Mouse (Mus musculus) hindbrain, embryonic 13.5 days (tissue): ENCODE results near the gene Meaf6. TPM values are rescaled to one million over a fixed set of nuclear protein-coding genes. Genes with fewer than 3 reads are reported as not detected.

Experiments used
- ATAC-seq: fragments of 200-750 bp; cut with Nextera tagmentation; 2 replicates; pipeline ENCODE4 v1.8.0; 2017; ENCODE audit warnings: moderate TSS enrichment; ENCODE audit not compliant: low FRiP score
- H3K27ac ChIP-seq: fragments of 300-500 bp; sonication (generic); 2 replicates; pipeline ENCODE4 v1.5.1; 2015; ENCODE audit warnings: inconsistent platforms, mild to moderate bottlenecking, moderate library complexity
- H3K27me3 ChIP-seq: fragments of 300-500 bp; sonication (generic); 2 replicates; pipeline ENCODE4 v1.6.1; 2015; ENCODE audit warnings: mild to moderate bottlenecking, inconsistent platforms
- H3K36me3 ChIP-seq: fragments of 300-500 bp; sonication (generic); 2 replicates; pipeline ENCODE4 v1.6.1; 2015; ENCODE audit warnings: mild to moderate bottlenecking, inconsistent platforms
- H3K4me1 ChIP-seq: fragments of 300-500 bp; sonication (generic); replicated peaks from 2 replicates; pipeline ENCODE4 v1.6.1; 2015; ENCODE audit warnings: inconsistent platforms
- H3K4me2 ChIP-seq: fragments of 300-500 bp; sonication (generic); 2 replicates; pipeline ENCODE4 v1.6.1; 2015; ENCODE audit warnings: inconsistent platforms, mild to moderate bottlenecking, moderate library complexity
- H3K4me3 ChIP-seq: fragments of 300-500 bp; sonication (generic); 2 replicates; pipeline ENCODE4 v1.5.1; 2015; ENCODE audit warnings: mild to moderate bottlenecking, inconsistent platforms
- H3K9ac ChIP-seq: fragments of 300-500 bp; sonication (generic); 2 replicates; pipeline ENCODE4 v1.6.1; 2015; ENCODE audit warnings: mild to moderate bottlenecking, inconsistent platforms
- H3K9me3 ChIP-seq: fragments of 300-500 bp; sonication (generic); 2 replicates; pipeline ENCODE4 v1.6.1; 2016; ENCODE audit warnings: inconsistent platforms
- WGBS: fragments of 180-500 bp; shearing (Covaris S2); methylation state at CpG from one replicate; pipeline ENCODE4 v1.1.7; 2015; 5-methylcytosine and 5-hydroxymethylcytosine counted together
- polyA plus RNA-seq: library from polyadenylated mRNA; unstranded; fragments of >200 nt; fragmentation: Nextera tagmentation; extraction: Ambion mirVana; gene quantifications from 2 replicates; pipeline ENCODE4 v1.2.1, GENCODE M21; 2015

The Meaf6 gene
- polyA plus RNA-seq, 1 experiment from 2014 or later: 174 TPM

DNA sequence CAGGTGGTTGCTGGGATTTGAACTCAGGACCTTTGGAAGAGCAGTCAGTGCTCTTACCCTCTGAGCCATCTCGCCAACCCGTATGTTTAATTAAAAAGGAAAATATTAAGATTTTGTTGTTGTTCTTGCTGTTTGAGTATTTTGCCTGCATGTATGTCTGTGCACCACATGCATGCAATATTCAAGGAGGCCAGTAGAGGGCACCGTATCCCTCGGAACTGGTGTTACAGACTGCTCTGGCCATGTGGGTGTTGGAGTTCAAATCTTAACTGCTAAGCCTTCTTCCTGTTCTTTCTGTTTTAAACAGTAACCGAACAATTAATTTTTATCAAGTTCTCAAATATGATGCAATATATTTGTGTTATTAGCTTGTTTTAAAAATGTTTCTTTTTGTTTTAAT, 47.5 kb downstream of the Meaf6 start:
- H3K4me1 ChIP-seq: peaks cover 7% of the 10 kb centered on the region
- H3K9me3 ChIP-seq: no peaks in the 10 kb centered on the region
- H3K27me3 ChIP-seq: peaks cover 28% of the 10 kb centered on the region
- no peak overlapping the region for H3K27ac ChIP-seq
- H3K9ac ChIP-seq: no peak overlapping the region
- no peak for ATAC-seq
- H3K36me3 ChIP-seq: no peaks in the 10 kb centered on the region
- H3K4me2 ChIP-seq: no peak overlapping the region
- 25% methylated on average over 5 of the region's 5 CpGs for WGBS
- no peak overlapping the region for H3K4me3 ChIP-seq

DNA sequence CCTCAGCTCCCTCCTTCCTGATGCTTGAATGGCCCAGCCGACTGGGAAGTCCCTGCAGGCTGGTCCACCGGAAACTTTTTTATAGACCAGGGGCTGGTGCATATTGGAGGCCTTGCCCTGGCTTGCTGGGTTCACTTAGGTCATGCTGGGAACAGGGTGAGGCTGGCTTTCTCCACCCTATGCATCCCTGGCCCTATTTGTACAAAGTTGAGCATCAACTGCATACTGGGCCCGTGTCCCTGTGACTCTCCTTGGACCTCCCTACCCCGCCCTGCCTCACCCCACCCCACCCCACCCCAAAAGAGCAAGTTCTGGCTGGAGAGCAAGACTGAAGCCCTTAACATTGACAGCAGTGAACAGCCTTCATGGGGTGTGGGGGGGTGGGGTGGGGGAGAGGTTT, 49.3 kb downstream of the Meaf6 start:
- Histone ChIP-seq H3K4me2 (no peak overlapping the region), H3K27me3 (0 out of 2 replicates have a peak, but pooled peaks cover 12% of the 10 kb centered on the region), H3K4me3 (no peak overlapping the region), H3K4me1 (no peaks in the 10 kb centered on the region), H3K27ac (no peak overlapping the region), H3K36me3 (no peaks in the 10 kb centered on the region), H3K9ac (no peak overlapping the region), H3K9me3 (no peaks in the 10 kb centered on the region)
- 79% methylated on average over 4 of the region's 4 CpGs for WGBS
- ATAC-seq: no peak

DNA sequence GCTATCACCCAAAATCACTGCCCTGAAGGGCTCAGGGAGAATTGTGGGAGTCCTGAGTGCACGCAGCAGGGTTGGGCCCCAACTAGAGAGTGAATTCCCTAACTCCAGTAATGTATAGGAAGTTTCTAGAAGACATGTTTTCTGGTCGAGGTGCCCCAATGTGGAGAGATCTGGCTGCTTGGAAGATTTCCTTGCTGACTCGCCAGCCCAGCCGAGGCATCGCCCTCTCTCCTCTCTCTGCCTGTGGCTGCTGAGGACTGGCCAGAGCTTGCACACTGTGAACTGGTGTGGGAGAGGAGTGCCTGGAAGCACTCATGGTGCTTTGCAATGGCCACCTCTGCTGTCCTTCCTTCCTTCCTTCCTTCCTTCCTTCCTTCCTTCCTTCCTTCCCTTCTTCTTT, 49.7 kb downstream of the Meaf6 start:
- Histone ChIP-seq H3K27ac (no peak overlapping the region), H3K4me2 (no peak overlapping the region)

DNA sequence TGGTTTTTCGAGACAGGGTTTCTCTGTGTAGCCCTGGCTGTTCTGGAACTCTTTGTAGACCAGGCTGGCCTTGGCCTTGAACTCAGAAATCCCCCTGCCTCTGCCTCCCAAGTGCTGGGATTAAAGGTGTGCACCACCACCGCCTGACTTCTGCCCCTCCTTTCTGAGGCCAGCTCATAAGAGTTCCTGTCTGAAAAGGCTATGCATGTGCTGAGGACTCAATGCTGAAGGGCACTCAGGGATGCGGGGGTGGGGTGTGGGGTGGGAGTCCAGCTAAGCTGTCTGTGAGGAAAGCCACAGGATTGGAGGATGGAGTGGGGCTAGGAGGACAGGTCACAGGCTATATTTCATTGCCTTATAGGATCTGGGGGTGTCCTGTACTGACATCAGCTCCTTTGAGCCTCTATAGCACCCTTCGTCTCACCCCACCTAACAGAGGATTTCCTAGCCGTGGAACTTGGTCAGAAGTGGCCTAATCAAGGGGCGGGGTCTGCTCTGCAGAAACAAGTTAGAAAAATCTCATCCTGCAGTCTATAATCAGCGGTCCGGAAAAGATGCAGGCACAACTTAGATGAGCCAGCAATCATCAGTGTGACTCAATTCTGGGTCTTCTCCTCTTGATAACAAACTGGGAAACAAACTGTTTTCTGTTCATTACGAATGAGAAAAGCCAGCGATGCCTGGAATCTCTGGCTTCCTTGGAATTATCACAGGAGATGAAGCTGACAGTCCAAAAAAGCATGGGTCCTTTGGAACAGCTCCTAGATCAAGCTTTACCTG, 50.3 kb downstream of the Meaf6 start:
- Histone ChIP-seq H3K27me3 (0 out of 2 replicates have a peak, but pooled peaks cover 12% of the 10 kb centered on the region), H3K9ac (no peak overlapping the region), H3K27ac (no peak overlapping the region), H3K4me2 (no peak overlapping the region), H3K4me1 (no peaks in the 10 kb centered on the region), H3K9me3 (no peaks in the 10 kb centered on the region), H3K36me3 (no peaks in the 10 kb centered on the region), H3K4me3 (no peak overlapping the region)
- 82% methylated on average over 10 of the region's 10 CpGs for WGBS
- no peak for ATAC-seq

More for the DNA sequence above, 49.7 kb downstream of the Meaf6 start:
- Histone ChIP-seq H3K4me3 (no peak overlapping the region), H3K9ac (no peak overlapping the region), H3K9me3 (no peaks in the 10 kb centered on the region), H3K4me1 (no peaks in the 10 kb centered on the region), H3K36me3 (no peaks in the 10 kb centered on the region), H3K27me3 (0 out of 2 replicates have a peak, but pooled peaks cover 12% of the 10 kb centered on the region)
- 77% methylated on average over 5 of the region's 5 CpGs for WGBS
- ATAC-seq: no peak

DNA sequence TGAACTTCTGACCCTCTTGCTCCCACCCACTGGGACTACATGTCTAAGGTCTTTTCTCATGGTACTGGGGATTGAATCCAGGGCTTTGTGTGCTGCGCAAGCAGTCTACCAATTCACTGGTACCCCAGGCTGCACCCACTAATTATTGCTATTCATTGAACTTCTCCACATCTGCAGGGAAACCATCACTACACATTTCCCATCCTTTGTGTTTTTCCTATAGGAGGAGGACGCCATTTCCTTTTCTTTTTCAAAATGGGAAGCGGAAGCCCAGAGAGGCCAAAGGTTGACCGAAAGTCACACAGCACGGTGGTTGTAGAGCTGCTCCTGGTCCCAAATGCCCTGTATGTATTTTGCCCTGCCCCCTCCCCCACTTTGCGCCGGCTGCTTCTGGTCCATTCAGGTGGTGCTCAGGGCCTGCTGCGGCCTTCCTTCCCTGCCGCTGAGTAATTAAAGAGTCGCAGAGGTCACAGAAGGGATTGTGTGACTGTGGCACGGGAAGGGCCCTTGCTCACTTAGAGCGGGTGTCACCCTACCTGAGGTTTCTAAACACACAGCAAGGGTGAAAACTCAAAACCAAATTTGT, 51.5 kb downstream of the Meaf6 start:
- Histone ChIP-seq H3K4me1 (no peaks in the 10 kb centered on the region), H3K27me3 (0 out of 2 replicates have a peak, but pooled peaks cover 11% of the 10 kb centered on the region), H3K4me2 (no peak overlapping the region), H3K9ac (no peak overlapping the region), H3K36me3 (no peaks in the 10 kb centered on the region), H3K4me3 (no peak overlapping the region), H3K9me3 (no peaks in the 10 kb centered on the region), H3K27ac (no peak overlapping the region)
- ATAC-seq: no peak
- 62% methylated on average over 12 of the region's 12 CpGs for WGBS

DNA sequence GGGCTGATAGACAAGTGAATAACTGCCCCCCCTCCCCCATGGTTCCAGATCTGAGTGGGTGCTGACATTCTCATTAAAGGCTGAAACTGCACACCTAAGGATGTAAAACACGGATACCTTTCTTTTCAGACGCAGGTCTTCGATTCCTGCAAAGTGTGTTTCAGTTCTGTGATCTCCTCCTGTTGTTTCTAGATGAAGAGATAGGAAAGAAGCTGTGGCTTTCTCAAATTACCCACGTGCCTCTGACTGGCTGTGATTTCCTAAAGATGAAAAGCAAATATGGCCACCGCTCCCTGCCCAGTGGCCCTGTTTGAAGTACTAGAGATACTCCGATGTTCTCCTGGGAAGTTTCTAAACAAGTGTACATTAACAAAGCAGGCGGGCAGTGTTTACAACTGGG, 53.4 kb downstream of the Meaf6 start:
- no peak overlapping the region for H3K27ac ChIP-seq
- no peaks in the 10 kb centered on the region for H3K36me3 ChIP-seq
- H3K27me3 ChIP-seq: peaks cover 15% of the 10 kb centered on the region
- no peak overlapping the region for H3K9ac ChIP-seq
- 77% methylated on average over 7 of the region's 7 CpGs for WGBS
- no peak overlapping the region for H3K4me2 ChIP-seq
- no peak overlapping the region for H3K4me3 ChIP-seq
- ATAC-seq: no peak
- H3K4me1 ChIP-seq: no peaks in the 10 kb centered on the region
- H3K9me3 ChIP-seq: no peaks in the 10 kb centered on the region

DNA sequence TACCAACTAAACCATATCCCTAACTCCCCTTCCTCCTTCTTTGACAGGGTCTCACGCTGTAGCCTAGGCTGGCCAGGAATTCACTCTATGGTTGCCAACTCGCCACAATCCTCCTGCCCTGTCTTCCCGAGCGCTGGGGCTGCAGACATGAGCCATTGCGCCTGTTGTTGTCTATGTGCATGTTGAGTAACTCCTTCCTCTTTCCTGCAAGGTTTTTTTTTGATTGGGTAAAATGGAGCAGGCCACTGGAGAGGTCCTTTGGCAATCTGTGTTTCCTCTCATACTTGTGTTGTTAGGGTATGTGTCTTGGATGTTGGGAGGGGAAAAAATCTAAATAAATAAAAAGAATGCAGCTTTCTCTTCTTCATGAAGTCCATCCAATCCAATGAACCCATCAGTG, 59.3 kb downstream of the Meaf6 start:
- Histone ChIP-seq H3K9me3 (no peaks in the 10 kb centered on the region), H3K36me3 (no peaks in the 10 kb centered on the region), H3K27me3 (peaks cover 33% of the 10 kb centered on the region), H3K4me1 (peaks cover 12% of the 10 kb centered on the region), H3K27ac (no peak overlapping the region), H3K9ac (no peak overlapping the region), H3K4me3 (no peak overlapping the region), H3K4me2 (no peak overlapping the region)
- no peak for ATAC-seq
- WGBS: 78% methylated on average over 5 of the region's 5 CpGs

DNA sequence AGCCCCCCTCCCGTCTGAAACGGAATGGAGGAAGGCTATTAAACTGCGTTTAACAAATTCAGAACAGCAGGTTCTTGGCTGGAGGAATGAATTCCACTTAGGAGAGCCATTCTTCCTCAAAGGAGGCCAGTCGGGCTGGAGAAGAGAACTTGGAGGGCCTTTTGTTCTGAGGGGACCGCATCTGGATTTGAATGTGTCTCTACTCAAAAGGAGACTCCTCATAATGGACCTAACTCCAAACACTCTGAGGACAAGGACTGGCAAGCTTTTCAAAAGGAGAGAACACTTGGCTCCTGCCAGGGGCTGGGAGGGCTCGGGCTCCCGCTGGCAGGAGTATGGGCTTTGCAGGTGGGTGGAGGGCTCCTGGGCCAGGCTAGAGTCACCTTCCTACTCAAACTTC, 59.7 kb downstream of the Meaf6 start:
- Histone ChIP-seq H3K9ac (no peak overlapping the region), H3K9me3 (no peaks in the 10 kb centered on the region), H3K4me3 (no peak overlapping the region), H3K27me3 (peaks cover 33% of the 10 kb centered on the region), H3K36me3 (no peaks in the 10 kb centered on the region), H3K4me1 (peaks cover 15% of the 10 kb centered on the region), H3K27ac (no peak overlapping the region), H3K4me2 (no peak overlapping the region)
- 7% methylated on average over 7 of the region's 7 CpGs for WGBS
- ATAC-seq: no peak

DNA sequence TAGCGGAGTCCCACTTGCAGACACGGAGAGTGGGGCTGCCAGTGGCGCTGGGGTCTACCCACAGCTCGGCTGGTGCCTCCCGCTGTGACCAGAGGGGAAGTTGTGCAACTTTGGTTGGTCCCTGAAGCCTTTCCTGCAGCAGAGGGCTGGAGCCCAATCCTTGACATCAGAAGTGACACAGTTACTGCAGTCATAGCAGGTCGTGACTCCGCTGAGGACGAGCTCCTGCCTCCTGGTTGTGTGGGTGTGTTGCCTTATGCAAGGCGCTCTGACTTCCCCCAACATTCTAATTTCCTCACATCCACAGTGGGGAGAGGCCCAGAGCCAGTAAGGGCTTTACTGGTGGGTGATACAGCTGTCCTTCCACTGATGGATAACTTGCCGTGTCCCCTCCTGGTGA, 60.3 kb downstream of the Meaf6 start:
- Histone ChIP-seq H3K4me1 (peaks cover 19% of the 10 kb centered on the region), H3K4me2 (no peak overlapping the region), H3K27me3 (peaks cover 33% of the 10 kb centered on the region), H3K27ac (no peak overlapping the region), H3K9ac (no peak overlapping the region), H3K9me3 (no peaks in the 10 kb centered on the region), H3K36me3 (no peaks in the 10 kb centered on the region), H3K4me3 (no peak overlapping the region)
- 29% methylated on average over 10 of the region's 10 CpGs for WGBS
- no peak for ATAC-seq

DNA sequence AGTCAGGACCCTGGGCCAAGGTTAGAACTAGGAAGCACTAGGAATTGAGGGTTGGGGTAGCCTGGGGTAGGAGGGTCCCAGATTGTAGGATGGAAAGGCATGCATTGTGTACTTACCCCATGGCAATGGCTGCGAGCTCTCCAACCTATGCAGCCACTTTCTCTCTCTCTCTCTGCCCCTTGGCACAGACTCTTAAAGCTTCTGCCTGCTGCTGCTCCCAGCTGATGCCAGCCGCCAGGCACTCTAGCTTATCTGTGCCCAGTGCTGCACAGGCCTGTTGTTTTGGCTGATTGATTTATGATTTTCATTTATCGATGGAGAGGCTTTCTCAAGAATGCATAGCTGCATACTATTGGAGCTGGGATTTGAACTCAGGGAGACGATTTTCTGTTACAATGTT, 63.0 kb downstream of the Meaf6 start:
- Histone ChIP-seq H3K36me3 (no peaks in the 10 kb centered on the region), H3K27ac (no peak overlapping the region), H3K9ac (no peak overlapping the region), H3K4me2 (no peak overlapping the region), H3K9me3 (no peaks in the 10 kb centered on the region), H3K27me3 (peaks cover 34% of the 10 kb centered on the region), H3K4me3 (no peak overlapping the region), H3K4me1 (peaks cover 20% of the 10 kb centered on the region)
- ATAC-seq: no peak
- 87% methylated on average over 4 of the region's 4 CpGs for WGBS

DNA sequence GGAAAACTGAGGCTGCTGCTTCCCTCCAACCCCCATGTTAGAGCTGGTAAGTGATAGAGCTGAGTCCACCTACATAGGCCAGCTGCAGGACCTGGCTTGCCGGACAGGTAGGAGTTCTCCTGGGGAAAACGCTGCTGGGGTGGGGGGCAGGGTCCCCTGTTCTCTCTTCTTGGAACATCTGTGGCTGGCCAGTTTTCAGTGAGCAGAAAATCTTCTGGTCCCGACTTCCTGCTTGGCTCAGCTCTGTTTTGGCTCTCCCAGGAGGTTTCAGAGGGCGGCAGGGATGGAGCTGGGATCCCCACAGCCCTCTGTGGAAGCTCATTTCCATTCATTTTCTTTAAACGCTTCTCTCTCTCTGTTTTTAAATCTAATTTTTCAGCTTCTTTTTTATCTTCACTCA, 64.5 kb downstream of the Meaf6 start:
- Histone ChIP-seq H3K4me1 (peaks cover 23% of the 10 kb centered on the region), H3K27me3 (peaks cover 25% of the 10 kb centered on the region), H3K4me3 (no peak overlapping the region), H3K36me3 (no peaks in the 10 kb centered on the region), H3K27ac (no peak overlapping the region), H3K4me2 (no peak overlapping the region), H3K9me3 (no peaks in the 10 kb centered on the region), H3K9ac (no peak overlapping the region)
- 36% methylated on average over 5 of the region's 5 CpGs for WGBS
- no peak for ATAC-seq

DNA sequence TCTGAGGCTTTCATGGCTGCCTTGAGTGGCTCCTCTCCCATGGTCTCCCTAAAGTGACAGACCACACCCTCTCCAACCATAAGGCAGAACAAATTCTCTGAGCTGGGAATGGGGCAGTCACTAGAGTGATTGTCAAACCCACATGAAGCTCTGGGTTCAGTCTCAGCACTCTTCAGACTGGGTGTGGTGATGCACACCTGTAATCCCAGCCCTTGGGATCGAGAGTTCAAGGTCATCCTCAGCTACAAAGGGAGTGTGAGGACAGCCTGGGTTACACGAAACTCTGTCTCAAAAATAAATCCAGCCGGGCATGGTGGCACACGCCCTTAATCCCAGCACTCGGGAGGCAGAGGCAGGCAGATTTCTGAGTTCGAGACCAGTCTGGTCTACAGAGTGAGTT, 67.5 kb downstream of the Meaf6 start:
- 0 out of 2 replicates have a peak, but pooled peaks cover 12% of the 10 kb centered on the region for H3K27me3 ChIP-seq
- ATAC-seq: no peak
- H3K36me3 ChIP-seq: no peaks in the 10 kb centered on the region
- H3K4me3 ChIP-seq: no peak overlapping the region
- H3K9ac ChIP-seq: no peak overlapping the region
- 93% methylated on average over 6 of the region's 6 CpGs for WGBS
- H3K9me3 ChIP-seq: no peaks in the 10 kb centered on the region
- H3K27ac ChIP-seq: no peak overlapping the region
- peaks cover 13% of the 10 kb centered on the region; the same call in 1 of the 2 replicates for H3K4me1 ChIP-seq
- no peak overlapping the region for H3K4me2 ChIP-seq
